Mouse (Mus musculus) liver, embryonic 14.5 days (tissue): ENCODE data around the gene Gm49388. TPM values are rescaled to one million over a fixed set of nuclear protein-coding genes. Genes with fewer than 3 reads are reported as not detected.
"Not testable (repeated sequence)": the region's sequence is repeated elsewhere in the genome, so short reads cannot be mapped to it uniquely, and the experiment has no call there.

Experiments used
- ATAC-seq: fragments of 200-750 bp; cut with Nextera tagmentation; 2 replicates; pipeline ENCODE4 v1.8.0; 2017; ENCODE audit warnings: moderate number of reproducible peaks, mild to moderate bottlenecking, moderate library complexity; ENCODE audit not compliant: insufficient read depth
- DNase-seq, 3 experiments: peaks; one replicate each; pipeline ENCODE4 v3.0.0-alpha.2; 2012 to 2013; ENCODE audit warnings: low read depth in 3 of 3, low spot score in 3 of 3
- H3K27ac ChIP-seq: fragments of 300-500 bp; sonication (generic); 2 replicates; pipeline ENCODE4 v1.5.1; 2014; ENCODE audit warnings: moderate library complexity, mild to moderate bottlenecking, control low read depth, inconsistent platforms
- H3K27me3 ChIP-seq: fragments of 300-500 bp; sonication (generic); 2 replicates; pipeline ENCODE4 v1.6.1; 2014; ENCODE audit warnings: mild to moderate bottlenecking, low read length, moderate library complexity; ENCODE audit not compliant: control insufficient read depth, insufficient read depth
- H3K36me3 ChIP-seq: fragments of 300-500 bp; sonication (generic); replicated peaks from 2 replicates; pipeline ENCODE4 v1.6.1; 2014; ENCODE audit warnings: low read depth; ENCODE audit not compliant: control insufficient read depth, insufficient read depth
- H3K4me1 ChIP-seq, 2 experiments: fragments of 200-500 bp in 1 of 2; fragments of 300-500 bp in 1 of 2; sonication (generic) in 1 of 2; replicated peaks; 2 replicates each; pipeline ENCODE4 v1.6.1; 2012 to 2014; ENCODE audit warnings: antibody characterized with exemption in 1 of 2, inconsistent platforms in 1 of 2, low read length in 1 of 2; ENCODE audit not compliant: control insufficient read depth in 2 of 2, insufficient read depth in 2 of 2
- H3K4me2 ChIP-seq: fragments of 300-500 bp; sonication (generic); 2 replicates; pipeline ENCODE4 v1.6.1; 2014; ENCODE audit warnings: low read depth, mild to moderate bottlenecking, control low read depth, moderate library complexity
- H3K4me3 ChIP-seq, 2 experiments: fragments of 200-500 bp in 1 of 2; fragments of 300-500 bp in 1 of 2; sonication (generic) in 1 of 2; 2 replicates each; pipeline ENCODE4 v1.5.1; 2012 to 2014; ENCODE audit warnings: low read depth in 2 of 2, low read length in 2 of 2, mild to moderate bottlenecking in 2 of 2, control low read depth in 1 of 2, inconsistent platforms in 1 of 2, moderate library complexity in 1 of 2; ENCODE audit not compliant: insufficient read depth in 1 of 2
- H3K9ac ChIP-seq: fragments of 300-500 bp; sonication (generic); replicated peaks from 2 replicates; pipeline ENCODE4 v1.6.1; 2014; ENCODE audit warnings: mild to moderate bottlenecking, control low read depth, moderate library complexity
- H3K9me3 ChIP-seq: fragments of 300-500 bp; sonication (generic); 2 replicates; pipeline ENCODE4 v1.6.1; 2016; ENCODE audit warnings: low read length, mixed read lengths; ENCODE audit not compliant: control insufficient read depth
- CTCF ChIP-seq: IDR thresholded peaks from 2 replicates; pipeline ENCODE4 v1.5.1; 2016; ENCODE audit warnings: antibody characterized with exemption, low read depth, control low read depth
- EP300 ChIP-seq: IDR thresholded peaks from 2 replicates; pipeline ENCODE4 v1.6.1; 2016; ENCODE audit warnings: antibody characterized with exemption, low read depth
- WGBS: fragments of 180-500 bp; shearing (Covaris S2); extraction: QIAGEN DNeasy Blood & Tissue Kit; methylation state at CpG from one replicate; pipeline ENCODE4 v1.1.7; 2014; ENCODE audit not compliant: insufficient replicate concordance; 5-methylcytosine and 5-hydroxymethylcytosine counted together
- polyA plus RNA-seq, 2 experiments: library from polyadenylated mRNA; depleted of rRNA in 1 of 2; stranded (reverse) in 1 of 2; unstranded in 1 of 2; fragments of >200 nt; fragmentation: Nextera tagmentation in 1 of 2; extraction: Ambion mirVana in 1 of 2; gene quantifications; 2 replicates each; pipeline versions ENCODE4 v1.2.1 to v1.2.3; 2012 to 2014

Gene Gm49388
- polyA plus RNA-seq, 2 experiments = 1.2 TPM; not detected in 1

DNA sequence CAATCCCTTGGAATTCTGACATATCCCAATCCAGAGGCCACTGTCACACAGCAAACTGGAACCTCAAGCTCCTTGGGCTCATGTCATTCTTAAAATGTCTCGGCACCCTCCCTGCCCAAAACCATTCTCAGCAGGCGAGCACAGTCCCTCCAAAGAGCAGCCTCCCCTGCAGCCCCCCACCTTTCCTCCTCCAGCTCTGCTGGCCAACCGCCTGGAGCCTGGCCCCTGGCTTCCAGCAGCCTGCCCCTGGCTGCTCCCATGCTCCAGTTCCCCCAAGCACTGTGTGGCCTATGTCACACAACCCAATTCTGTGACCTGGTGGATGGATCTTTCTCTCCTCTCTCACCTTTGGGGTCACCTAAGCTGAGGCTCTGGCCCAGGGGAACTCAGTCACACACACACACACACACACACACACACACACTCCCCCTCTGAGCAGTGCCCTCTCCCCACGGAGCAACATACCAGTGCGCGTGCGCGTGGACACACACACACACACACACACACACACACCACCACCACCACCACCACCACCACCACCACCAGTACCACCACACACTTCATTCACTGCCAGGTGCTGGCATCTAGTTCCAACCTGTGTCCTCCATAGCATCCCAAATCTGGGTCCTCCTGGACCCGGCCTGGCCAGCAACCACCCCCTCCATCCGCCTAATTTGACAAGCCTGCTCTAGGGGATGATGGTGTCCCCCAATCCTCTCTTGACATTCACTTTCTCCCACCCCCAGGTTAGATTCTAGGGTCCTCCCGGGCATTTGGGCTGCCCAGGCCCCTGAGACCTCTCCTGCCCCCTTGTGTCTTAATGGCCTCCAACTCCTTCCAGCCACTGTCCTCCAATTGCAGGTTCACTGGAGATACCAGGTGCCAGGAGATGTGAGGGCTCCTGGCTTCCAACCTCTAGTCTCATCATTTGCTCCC, 38.1 kb downstream of the Gm49388 start:
- H3K27ac ChIP-seq = no peak overlapping the region
- 68% methylated on average over 11 of the region's 11 CpGs for WGBS
- H3K36me3 ChIP-seq = no peaks in the 10 kb centered on the region
- H3K4me2 ChIP-seq = no peak overlapping the region
- H3K9ac ChIP-seq = no peak overlapping the region
- no peaks in the 10 kb centered on the region for H3K9me3 ChIP-seq
- DNase-seq (no peak), ATAC-seq (no peak)
- no peaks in the 10 kb centered on the region for H3K4me1 ChIP-seq
- TF ChIP-seq EP300 = no peak
- no peak for TF ChIP-seq CTCF
- no peak overlapping the region; a peak in 1 of 4 replicates for H3K4me3 ChIP-seq
- no peaks in the 10 kb centered on the region; the same call in 1 of the 2 replicates for H3K27me3 ChIP-seq

- WGBS = 13% methylated on average over 37 of the region's 38 CpGs
- no peak for DNase-seq
- TF ChIP-seq CTCF = no peak
- no peak for TF ChIP-seq EP300
- no peak for ATAC-seq
- Histone ChIP-seq H3K27ac (no peak within 1 kb of the TSS), H3K4me1 (no peaks in the 10 kb centered on the region), H3K9me3 (no peaks in the 10 kb centered on the region), H3K4me2 (peak within 1 kb of the TSS; percentile 45), H3K27me3 (no peaks in the 10 kb centered on the region; the same call in 1 of the 2 replicates), H3K36me3 (no peaks in the 10 kb centered on the region), H3K9ac (no peak within 1 kb of the TSS), H3K4me3 (peak within 1 kb of the TSS; percentile 14 to 19)
Measured at GRCm38 (mm10) chr7:127824176-127824871, 38.9 kb downstream of the Gm49388 start, which contains the start of the genes Stx4a and Stx1b. TSS of gene Stx4a (plus strand) at chr7:127824294. TSS of gene Stx1b (minus strand) at chr7:127824549.

GRCm38 (mm10) chr7:127835550-127835949, 50.1 kb downstream of the Gm49388 start:
- H3K27me3 ChIP-seq = no peaks in the 10 kb centered on the region
- H3K9me3 ChIP-seq = no peaks in the 10 kb centered on the region
- DNase-seq = no peak
- H3K4me1 ChIP-seq = peaks cover under 1% of the 10 kb centered on the region in 2 experiments; a peak in 3 of 4 replicates
- no peak overlapping the region for H3K4me3 ChIP-seq
- H3K36me3 ChIP-seq = no peaks in the 10 kb centered on the region
- no peak overlapping the region for H3K4me2 ChIP-seq
- no peak overlapping the region for H3K9ac ChIP-seq
- no peak for ATAC-seq
- H3K27ac ChIP-seq = no peak overlapping the region
- 70% methylated on average over 2 of the region's 2 CpGs for WGBS
- no peak for TF ChIP-seq CTCF
- no peak for TF ChIP-seq EP300

GRCm38 (mm10) chr7:127837473-127837872, 52.1 kb downstream of the Gm49388 start:
- H3K9ac ChIP-seq = no peak overlapping the region
- 86% methylated on average over 5 of the region's 5 CpGs for WGBS
- H3K4me3 ChIP-seq = no peak overlapping the region
- H3K9me3 ChIP-seq = no peaks in the 10 kb centered on the region
- H3K27ac ChIP-seq = no peak overlapping the region
- H3K36me3 ChIP-seq = no peaks in the 10 kb centered on the region
- no peak for TF ChIP-seq EP300
- no peak for TF ChIP-seq CTCF
- H3K4me1 ChIP-seq = peaks cover 7 to 8% of the 10 kb centered on the region in 2 experiments
- ATAC-seq (no peak), DNase-seq (no peak)
- H3K4me2 ChIP-seq = no peak overlapping the region
- H3K27me3 ChIP-seq = no peaks in the 10 kb centered on the region

- DNase-seq, H3K9ac ChIP-seq, H3K27me3 ChIP-seq, ATAC-seq, H3K4me2 ChIP-seq, H3K27ac ChIP-seq, H3K36me3 ChIP-seq, H3K9me3 ChIP-seq, H3K4me3 ChIP-seq: not testable (repeated sequence)
- peaks cover 9 to 10% of the 10 kb centered on the region in 2 experiments for H3K4me1 ChIP-seq
- WGBS = 72% methylated on average over 4 of the region's 4 CpGs
Measured at GRCm38 (mm10) chr7:127837878-127838277, 52.5 kb downstream of the Gm49388 start.

DNA sequence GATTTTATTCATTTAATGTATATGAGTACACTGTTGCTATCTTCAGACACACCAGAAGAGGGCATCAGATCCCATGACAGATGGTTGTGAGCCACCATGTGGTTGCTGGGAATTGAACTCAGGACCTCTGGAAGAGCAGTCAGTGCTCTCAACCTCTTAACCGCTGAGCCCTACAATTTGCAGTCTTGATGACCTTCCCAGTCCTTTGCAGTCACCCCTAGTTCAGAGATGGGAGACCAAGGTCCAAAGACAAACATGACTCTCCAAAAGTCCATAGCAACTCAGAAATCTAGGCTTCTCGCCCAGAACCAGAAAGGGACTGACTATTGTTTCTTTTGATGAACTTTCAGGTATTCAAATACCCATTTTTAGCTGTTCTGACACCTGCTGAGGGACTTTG, 54.6 kb downstream of the Gm49388 start:
- not testable (repeated sequence) for H3K27me3 ChIP-seq, DNase-seq, H3K4me3 ChIP-seq, H3K27ac ChIP-seq, H3K9me3 ChIP-seq, H3K9ac ChIP-seq, H3K4me2 ChIP-seq, ATAC-seq, H3K36me3 ChIP-seq
- H3K4me1 ChIP-seq = peaks cover 9 to 10% of the 10 kb centered on the region in 2 experiments
- 75% methylated on average over 2 of the region's 2 CpGs for WGBS
